Mouse (Mus musculus): Measurements from ENCODE around the gene Ngfr. TPM values are rescaled to one million over a fixed set of nuclear protein-coding genes. Genes with fewer than 3 reads are reported as not detected.
A peak's percentile ranks its signal among the peaks of the same experiment; 100 is the strongest.

Ngfr gene
- polyA plus RNA-seq (2016; fragmentation: Nextera tagmentation; extraction: Ambion mirVana): 106 and 125 TPM in 2 replicates

DNA sequence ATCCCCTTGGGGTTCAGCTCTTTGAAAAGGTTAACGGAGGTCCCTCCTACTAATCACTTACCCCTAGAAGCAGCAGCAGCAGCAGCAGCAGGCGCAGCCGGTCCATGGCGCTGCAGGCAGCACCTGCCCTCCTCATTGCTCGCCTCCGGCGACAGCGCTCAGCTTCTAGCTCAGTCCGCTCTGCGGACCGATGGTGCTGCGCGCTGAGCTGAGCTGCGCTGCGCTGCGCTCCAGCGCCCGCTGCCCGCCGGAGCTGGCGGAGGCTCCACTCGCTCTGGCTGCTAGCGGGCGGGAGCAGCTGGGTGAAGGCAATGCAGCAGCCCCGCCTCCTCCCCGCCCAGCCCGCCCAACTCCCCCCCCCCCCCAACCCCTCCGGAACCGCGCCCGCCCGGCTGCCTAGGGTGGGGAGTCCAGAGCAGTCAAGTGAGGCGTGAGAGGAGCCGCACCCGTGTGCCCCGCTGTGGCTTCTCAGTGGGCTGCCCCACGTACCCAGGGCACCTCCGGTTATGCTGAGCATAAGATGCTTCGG is at the start of gene Ngfr:
Ngfr (minus strand) TSS at position 313 of the 529 bp plus-strand sequence.
- Histone ChIP-seq H3K4me2 (replicated peaks) (peak within 1 kb of the TSS; percentile 78), H3K4me1 (peaks cover 37% of the 10 kb centered on the region), H3K4me3 (peak within 1 kb of the TSS; percentile 41), H3K9ac (peak within 1 kb of the TSS; percentile 57), H3K27me3 (replicated peaks) (peaks cover 39% of the 10 kb centered on the region), H3K36me3 (no peaks in the 10 kb centered on the region), H3K27ac (peak within 1 kb of the TSS; percentile 33), H3K9me3 (no peaks in the 10 kb centered on the region)
- 1% methylated on average over 37 of the region's 39 CpGs for WGBS
- ATAC-seq (ENCODE audit: low FRiP score, low read depth): peak; percentile 73

- Histone ChIP-seq H3K27ac (no peak overlapping the region), H3K4me2 (replicated peaks) (no peak overlapping the region), H3K4me1 (peaks cover 26% of the 10 kb centered on the region), H3K27me3 (replicated peaks) (no peaks in the 10 kb centered on the region), H3K9me3 (0 out of 2 replicates have a peak, but pooled peaks cover 3% of the 10 kb centered on the region), H3K9ac (no peak overlapping the region), H3K4me3 (no peak overlapping the region), H3K36me3 (no peaks in the 10 kb centered on the region)
- ATAC-seq (ENCODE audit: low FRiP score, low read depth): no peak
- WGBS: 38% methylated on average over 2 of the region's 2 CpGs
Observed at GRCm38 (mm10) chr11:95635030-95635429, 47.5 kb upstream of the Ngfr start.

- 29% methylated on average over 2 of the region's 2 CpGs for WGBS
Observed at GRCm38 (mm10) chr11:95633512-95634000, 46.0 kb upstream of the Ngfr start.

DNA sequence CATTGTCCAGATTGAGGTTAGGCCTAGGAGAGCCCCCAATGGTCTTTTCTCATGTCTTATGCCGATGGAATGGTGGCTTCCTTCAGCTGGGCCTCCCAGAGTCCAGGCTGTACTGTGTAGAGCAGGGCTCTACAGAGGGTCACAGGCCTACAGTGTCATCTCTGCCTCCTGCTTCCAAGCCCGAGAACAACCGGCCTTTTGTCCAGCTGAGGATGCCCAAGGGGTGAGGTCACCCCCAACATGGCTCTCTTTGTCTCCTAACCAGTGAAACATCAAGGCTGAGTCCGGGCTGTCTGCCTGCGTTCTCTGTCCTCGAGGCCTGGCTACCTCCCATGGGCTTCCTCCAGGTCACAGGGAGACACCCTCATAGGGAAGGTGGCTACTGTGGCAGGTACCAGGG is 44.9 kb upstream of the Ngfr start:
- Histone ChIP-seq H3K9me3 (no peaks in the 10 kb centered on the region), H3K4me2 (replicated peaks) (no peak overlapping the region), H3K4me1 (peaks cover 20% of the 10 kb centered on the region), H3K27ac (no peak overlapping the region), H3K4me3 (no peak overlapping the region), H3K36me3 (no peaks in the 10 kb centered on the region), H3K27me3 (replicated peaks) (no peaks in the 10 kb centered on the region), H3K9ac (no peak overlapping the region)
- WGBS: 47% methylated on average over 6 of the region's 6 CpGs
- no peak for ATAC-seq (ENCODE audit: low FRiP score, low read depth)

More at GRCm38 (mm10) chr11:95633512-95634000, 46.0 kb upstream of the Ngfr start:
- Histone ChIP-seq H3K27ac (no peak overlapping the region), H3K9me3 (0 out of 2 replicates have a peak, but pooled peaks cover 3% of the 10 kb centered on the region), H3K4me2 (replicated peaks) (no peak overlapping the region), H3K27me3 (replicated peaks) (no peaks in the 10 kb centered on the region), H3K9ac (no peak overlapping the region), H3K4me3 (no peak overlapping the region), H3K36me3 (no peaks in the 10 kb centered on the region), H3K4me1 (peaks cover 20% of the 10 kb centered on the region)
- ATAC-seq (ENCODE audit: low FRiP score, low read depth): no peak

DNA sequence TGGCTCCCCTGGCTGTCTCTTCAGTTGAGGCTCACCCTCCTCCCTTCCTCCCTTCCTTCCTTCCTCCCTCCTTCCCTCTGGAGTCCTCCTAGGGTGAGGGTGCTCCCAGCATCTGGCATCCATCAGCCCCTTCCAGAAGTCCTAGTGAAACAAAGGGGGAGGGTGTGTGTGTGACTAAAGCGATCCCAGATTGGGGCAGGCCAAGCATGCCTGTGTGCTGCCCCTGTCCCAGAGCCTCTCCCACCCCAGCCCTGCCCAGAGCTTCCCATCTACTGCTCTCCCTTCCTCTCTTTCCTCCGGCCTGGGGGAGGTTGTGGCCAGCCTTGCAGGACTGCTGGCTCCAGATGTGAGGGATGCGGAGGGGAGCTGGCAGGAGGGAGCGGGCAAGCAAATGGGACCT is 43.8 kb upstream of the Ngfr start:
- H3K9me3 ChIP-seq: no peaks in the 10 kb centered on the region
- 72% methylated on average over 4 of the region's 4 CpGs for WGBS
- H3K27ac ChIP-seq: peak overlapping the region; percentile 32; the same call in 1 of the 2 replicates
- no peak overlapping the region for H3K4me2 ChIP-seq (replicated peaks)
- no peak overlapping the region for H3K4me3 ChIP-seq
- H3K4me1 ChIP-seq: peaks cover 20% of the 10 kb centered on the region
- no peak for ATAC-seq (ENCODE audit: low FRiP score, low read depth)
- H3K27me3 ChIP-seq (replicated peaks): no peaks in the 10 kb centered on the region
- H3K36me3 ChIP-seq: no peaks in the 10 kb centered on the region
- no peak overlapping the region for H3K9ac ChIP-seq

GRCm38 (mm10) chr11:95630558-95630957 is 43.0 kb upstream of the Ngfr start:
- WGBS: 91% methylated on average over 6 of the region's 6 CpGs
- Histone ChIP-seq H3K9ac (no peak overlapping the region), H3K36me3 (no peaks in the 10 kb centered on the region), H3K9me3 (no peaks in the 10 kb centered on the region), H3K4me3 (no peak overlapping the region), H3K27ac (no peak overlapping the region), H3K27me3 (replicated peaks) (no peaks in the 10 kb centered on the region), H3K4me2 (replicated peaks) (no peak overlapping the region), H3K4me1 (peaks cover 20% of the 10 kb centered on the region)
- ATAC-seq (ENCODE audit: low FRiP score, low read depth): no peak

DNA sequence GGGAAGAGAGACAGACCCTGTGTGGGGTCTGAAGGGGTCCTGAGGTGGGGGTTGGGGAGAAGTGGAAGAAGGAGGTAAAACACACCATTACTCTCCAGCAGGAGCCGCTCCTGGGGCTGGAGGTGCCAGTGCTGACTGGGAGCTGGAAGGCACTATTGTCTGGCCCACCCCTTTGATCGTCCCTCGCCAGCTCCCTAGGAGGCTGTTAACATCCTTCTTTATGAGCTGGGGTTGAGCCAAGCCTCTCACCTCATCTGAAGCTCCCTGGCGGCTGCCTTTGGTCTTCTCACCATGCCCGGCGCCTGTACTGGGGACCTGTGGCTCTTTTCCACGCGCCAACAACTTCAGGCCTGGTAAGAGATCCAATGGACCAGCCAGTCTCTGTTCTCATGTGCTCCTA is 34.9 kb upstream of the Ngfr start:
- no peak overlapping the region for H3K9ac ChIP-seq
- H3K4me3 ChIP-seq: no peak overlapping the region
- peaks cover 4% of the 10 kb centered on the region; the same call in 1 of the 2 replicates for H3K27me3 ChIP-seq (replicated peaks)
- H3K36me3 ChIP-seq: no peaks in the 10 kb centered on the region
- ATAC-seq (ENCODE audit: low FRiP score, low read depth): no peak
- H3K27ac ChIP-seq: no peak overlapping the region
- H3K4me1 ChIP-seq: peaks cover 24% of the 10 kb centered on the region
- H3K4me2 ChIP-seq (replicated peaks): 0 out of 2 replicates have a peak overlapping the region, but pooled peaks have one; percentile 16
- 16% methylated on average over 8 of the region's 8 CpGs for WGBS
- H3K9me3 ChIP-seq: no peaks in the 10 kb centered on the region

DNA sequence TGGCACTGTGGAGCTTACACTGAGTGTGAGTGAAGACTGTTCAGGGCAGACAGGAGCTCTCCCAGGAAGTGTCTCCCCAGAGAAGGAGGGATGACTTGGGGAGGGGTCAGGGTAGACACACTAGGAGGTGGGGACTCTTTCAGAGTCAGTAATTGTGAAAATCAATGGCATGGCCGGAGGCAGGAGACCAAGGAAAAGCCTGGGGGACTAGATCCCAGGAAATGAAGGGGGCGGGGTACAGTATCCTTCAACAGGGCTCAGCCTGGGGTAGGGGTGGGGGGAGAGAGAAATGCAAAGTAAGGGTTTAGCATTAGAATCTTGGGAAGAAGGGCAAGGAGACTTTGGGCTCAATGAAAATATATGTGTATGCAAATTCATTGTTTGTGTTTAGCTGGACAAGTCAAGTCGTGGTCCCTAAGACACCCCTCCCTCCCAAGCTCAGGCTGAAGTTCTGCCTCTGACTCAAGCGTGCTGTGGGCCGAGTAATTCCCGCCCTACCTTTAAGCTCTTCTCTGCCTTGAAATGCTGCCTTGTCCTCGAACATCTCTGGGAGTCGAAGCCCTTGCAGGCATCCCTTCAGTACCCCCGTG is 34.1 kb upstream of the Ngfr start:
- Histone ChIP-seq H3K4me2 (replicated peaks) (0 out of 2 replicates have a peak overlapping the region, but pooled peaks have one; percentile 16), H3K9me3 (no peaks in the 10 kb centered on the region), H3K4me3 (no peak overlapping the region), H3K27ac (no peak overlapping the region), H3K9ac (no peak overlapping the region), H3K36me3 (no peaks in the 10 kb centered on the region), H3K27me3 (replicated peaks) (peaks cover 4% of the 10 kb centered on the region; the same call in 1 of the 2 replicates), H3K4me1 (peaks cover 28% of the 10 kb centered on the region)
- no peak for ATAC-seq (ENCODE audit: low FRiP score, low read depth)
- 24% methylated on average over 9 of the region's 9 CpGs for WGBS

GRCm38 (mm10) chr11:95621010-95621409 is 33.5 kb upstream of the Ngfr start:
- WGBS: 46% methylated on average over 4 of the region's 4 CpGs
- H3K36me3 ChIP-seq: no peaks in the 10 kb centered on the region
- H3K9me3 ChIP-seq: no peaks in the 10 kb centered on the region
- no peak for ATAC-seq (ENCODE audit: low FRiP score, low read depth)
- H3K4me3 ChIP-seq: no peak overlapping the region
- H3K4me2 ChIP-seq (replicated peaks): no peak overlapping the region
- no peak overlapping the region for H3K9ac ChIP-seq
- peaks cover 29% of the 10 kb centered on the region for H3K4me1 ChIP-seq
- H3K27me3 ChIP-seq (replicated peaks): peaks cover 4% of the 10 kb centered on the region; the same call in 1 of the 2 replicates
- no peak overlapping the region for H3K27ac ChIP-seq

DNA sequence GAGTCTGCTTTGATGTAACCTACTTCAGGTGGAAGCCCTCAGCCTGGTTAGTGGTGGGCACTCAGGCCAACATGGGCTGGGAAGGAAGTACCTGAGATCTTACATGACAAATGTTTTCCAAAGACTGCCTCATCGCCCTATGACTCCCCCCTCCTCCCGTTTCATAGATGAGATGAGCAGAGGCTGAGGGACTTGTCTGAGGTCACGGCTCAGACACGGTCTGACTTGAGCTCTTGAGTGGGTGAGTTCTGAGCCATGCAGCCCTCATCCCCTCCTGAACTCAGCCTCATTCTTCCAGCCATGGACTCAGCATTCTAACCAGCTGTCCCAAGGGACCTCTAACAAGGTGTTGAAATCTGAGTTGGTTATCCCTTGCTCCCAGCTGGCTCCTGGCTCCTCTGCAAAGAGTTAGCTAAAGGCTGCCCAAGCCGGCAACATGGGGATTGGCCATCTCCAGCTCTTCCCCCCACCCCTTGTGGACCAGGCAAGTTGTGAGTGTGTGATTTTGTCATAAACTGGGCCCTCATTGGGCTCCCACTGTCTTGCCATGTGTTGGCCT is 32.4 kb upstream of the Ngfr start:
- Histone ChIP-seq H3K4me1 (peaks cover 29% of the 10 kb centered on the region), H3K9ac (no peak overlapping the region)
- no peak for ATAC-seq (ENCODE audit: low FRiP score, low read depth)

GRCm38 (mm10) chr11:95619081-95619480 is 31.5 kb upstream of the Ngfr start:
- no peak for ATAC-seq (ENCODE audit: low FRiP score, low read depth)
- 36% methylated on average over 3 of the region's 3 CpGs for WGBS
- H3K4me3 ChIP-seq: no peak overlapping the region
- no peak overlapping the region for H3K9ac ChIP-seq
- no peak overlapping the region for H3K27ac ChIP-seq
- peaks cover 29% of the 10 kb centered on the region for H3K4me1 ChIP-seq
- peaks cover 8% of the 10 kb centered on the region; the same call in 1 of the 2 replicates for H3K27me3 ChIP-seq (replicated peaks)
- H3K36me3 ChIP-seq: no peaks in the 10 kb centered on the region
- H3K4me2 ChIP-seq (replicated peaks): no peak overlapping the region
- H3K9me3 ChIP-seq: no peaks in the 10 kb centered on the region

More for the DNA sequence above, 32.4 kb upstream of the Ngfr start:
- Histone ChIP-seq H3K9me3 (no peaks in the 10 kb centered on the region), H3K27ac (no peak overlapping the region), H3K36me3 (no peaks in the 10 kb centered on the region), H3K4me2 (replicated peaks) (no peak overlapping the region), H3K27me3 (replicated peaks) (peaks cover 8% of the 10 kb centered on the region; the same call in 1 of the 2 replicates), H3K4me3 (no peak overlapping the region)
- 85% methylated on average over 5 of the region's 5 CpGs for WGBS

- Histone ChIP-seq H3K4me2 (replicated peaks) (no peak overlapping the region), H3K36me3 (no peaks in the 10 kb centered on the region), H3K9ac (no peak overlapping the region), H3K4me3 (no peak overlapping the region), H3K27me3 (replicated peaks) (peaks cover 8% of the 10 kb centered on the region; the same call in 1 of the 2 replicates), H3K27ac (no peak overlapping the region; the same call in 1 of the 2 replicates), H3K9me3 (no peaks in the 10 kb centered on the region), H3K4me1 (peaks cover 29% of the 10 kb centered on the region)
- 38% methylated on average over 19 of the region's 19 CpGs for WGBS
- ATAC-seq (ENCODE audit: low FRiP score, low read depth): no peak
Observed at GRCm38 (mm10) chr11:95617785-95618465, 30.4 kb upstream of the Ngfr start.
